Mouse (Mus musculus) granulocyte monocyte progenitor cell, adult 5-6 weeks (primary cell): Measurements from ENCODE around the gene Eps15l1. TPM values are rescaled to one million over a fixed set of nuclear protein-coding genes. Genes with fewer than 3 reads are reported as not detected.
A peak's percentile ranks its signal among the peaks of the same experiment; 100 is the strongest.

ENCODE experiments used
- ATAC-seq: replicated peaks from 2 replicates; pipeline ENCODE4 v1.8.0; 2016; ENCODE audit warnings: mild to moderate bottlenecking, moderate TSS enrichment, inconsistent platforms; ENCODE audit not compliant: poor library complexity, severe bottlenecking
- total RNA-seq, 2 experiments: library from RNA; stranded (forward) in 1 of 2; stranded (reverse) in 1 of 2; fragments of 200-712, 200-1000 nt in 1 of 2; fragments of >200 nt in 1 of 2; fragmentation: Nextera tagmentation in 1 of 2; gene quantifications; 2 replicates each; pipeline ENCODE4 v1.2.3; 2014 to 2017

Gene Eps15l1
- total RNA-seq, 2 experiments from 2014 or later: 38.6 to 58.3 TPM

- ATAC-seq: no peak
These were observed 68.1 kb downstream of the Eps15l1 start for GRCm38 (mm10) chr8:72352951-72353699.

DNA sequence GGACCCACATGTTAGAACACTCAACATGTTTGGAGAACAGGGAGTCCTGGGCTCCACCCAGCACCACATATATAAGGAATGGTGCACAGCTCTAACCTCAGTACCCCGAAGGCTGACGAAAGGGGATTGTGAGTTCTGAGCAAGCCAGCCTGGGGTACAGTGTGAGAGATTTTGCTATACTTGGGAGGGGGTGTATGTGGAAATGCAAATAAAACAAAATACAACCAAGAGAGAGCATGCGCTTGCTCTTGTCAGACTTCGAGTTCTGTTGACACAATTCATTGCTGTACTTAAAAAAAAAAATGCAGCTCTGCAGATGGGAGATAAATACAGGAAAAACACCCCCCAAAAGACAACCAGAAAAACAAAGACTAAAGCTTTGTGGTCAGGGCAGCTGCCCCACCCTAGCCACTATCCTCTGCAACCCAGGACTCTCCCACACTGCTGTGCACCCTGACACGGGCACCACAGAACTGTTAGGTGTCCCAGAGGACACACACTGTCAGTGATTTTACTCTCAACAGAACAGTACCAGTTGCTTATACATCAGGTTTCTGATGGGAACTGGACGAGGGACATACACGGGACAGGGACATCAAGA, 69.8 kb downstream of the Eps15l1 start:
- no peak for ATAC-seq

- ATAC-seq: peak; percentile 75
These were observed 70.5 kb downstream of the Eps15l1 start for GRCm38 (mm10) chr8:72350727-72351126.

DNA sequence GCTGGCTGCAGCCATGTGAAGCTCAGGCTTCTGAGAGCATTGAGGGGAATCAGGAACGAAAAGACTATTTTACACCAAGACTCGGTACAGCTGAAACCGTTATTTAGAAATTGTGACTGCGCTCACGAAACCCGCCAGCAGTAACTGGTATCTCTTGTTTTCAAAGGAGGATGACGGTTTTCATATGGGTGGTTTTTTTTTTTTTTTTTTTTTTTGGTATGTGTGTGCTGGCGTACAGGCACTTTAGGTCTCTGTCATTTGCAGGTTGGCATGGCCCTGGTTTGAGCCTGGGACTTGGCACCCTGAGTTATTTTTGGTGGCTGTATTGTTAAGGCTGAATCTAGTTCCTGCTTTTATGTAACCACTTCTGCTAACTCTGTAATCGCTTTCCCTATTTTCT, 71.4 kb downstream of the Eps15l1 start:
- peak; percentile 46 for ATAC-seq

DNA sequence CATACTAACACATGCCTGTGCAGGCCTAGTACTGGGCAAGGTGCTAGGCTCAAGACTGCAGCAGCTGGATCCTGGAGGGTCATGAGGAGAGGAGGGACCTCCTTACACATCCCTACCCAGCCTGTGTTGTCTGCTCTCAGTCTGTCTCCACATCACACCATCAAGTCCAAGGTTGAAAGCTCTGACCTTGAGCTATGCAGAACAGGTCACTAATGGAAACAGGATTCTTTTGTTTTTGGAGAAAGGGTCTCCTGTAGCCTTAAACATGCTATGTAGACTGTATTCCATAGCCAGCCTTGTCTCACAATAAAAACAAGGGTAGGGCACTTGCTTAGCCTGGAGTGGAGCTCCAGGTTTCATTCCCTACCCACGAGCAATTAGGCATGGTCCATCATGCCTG, 72.3 kb downstream of the Eps15l1 start:
- ATAC-seq: no peak

- peak; percentile 45 for ATAC-seq
These were observed 73.1 kb downstream of the Eps15l1 start for GRCm38 (mm10) chr8:72348114-72348513.

GRCm38 (mm10) chr8:72347553-72347952, 73.7 kb downstream of the Eps15l1 start:
- ATAC-seq: peak; percentile 46

DNA sequence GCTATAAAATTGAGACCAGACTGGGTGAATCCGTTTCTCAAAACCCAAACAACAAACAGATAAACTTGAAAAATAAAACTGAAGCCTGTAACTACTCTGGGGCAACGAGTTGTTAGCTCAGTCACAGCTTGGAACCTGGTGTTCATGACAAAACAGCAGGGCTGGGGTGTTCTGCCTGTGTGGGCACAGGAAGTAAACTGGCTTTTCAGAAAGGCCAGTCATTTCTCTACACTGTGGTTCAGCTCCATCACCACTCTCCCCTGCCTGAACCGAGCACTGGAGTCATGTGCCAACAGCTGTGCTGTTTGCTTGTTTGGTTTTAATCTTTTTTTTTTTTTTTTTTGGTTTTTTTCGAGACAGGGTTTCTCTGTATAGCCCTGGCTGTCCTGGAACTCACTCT, 77.5 kb downstream of the Eps15l1 start:
- no peak for ATAC-seq

GRCm38 (mm10) chr8:72342556-72343300, 78.5 kb downstream of the Eps15l1 start:
- ATAC-seq: no peak

- no peak for ATAC-seq
These were observed 84.2 kb downstream of the Eps15l1 start for GRCm38 (mm10) chr8:72337034-72337433.

GRCm38 (mm10) chr8:72336273-72336672, 85.0 kb downstream of the Eps15l1 start:
- no peak for ATAC-seq

GRCm38 (mm10) chr8:72334144-72334641, 87.1 kb downstream of the Eps15l1 start:
- ATAC-seq: no peak

DNA sequence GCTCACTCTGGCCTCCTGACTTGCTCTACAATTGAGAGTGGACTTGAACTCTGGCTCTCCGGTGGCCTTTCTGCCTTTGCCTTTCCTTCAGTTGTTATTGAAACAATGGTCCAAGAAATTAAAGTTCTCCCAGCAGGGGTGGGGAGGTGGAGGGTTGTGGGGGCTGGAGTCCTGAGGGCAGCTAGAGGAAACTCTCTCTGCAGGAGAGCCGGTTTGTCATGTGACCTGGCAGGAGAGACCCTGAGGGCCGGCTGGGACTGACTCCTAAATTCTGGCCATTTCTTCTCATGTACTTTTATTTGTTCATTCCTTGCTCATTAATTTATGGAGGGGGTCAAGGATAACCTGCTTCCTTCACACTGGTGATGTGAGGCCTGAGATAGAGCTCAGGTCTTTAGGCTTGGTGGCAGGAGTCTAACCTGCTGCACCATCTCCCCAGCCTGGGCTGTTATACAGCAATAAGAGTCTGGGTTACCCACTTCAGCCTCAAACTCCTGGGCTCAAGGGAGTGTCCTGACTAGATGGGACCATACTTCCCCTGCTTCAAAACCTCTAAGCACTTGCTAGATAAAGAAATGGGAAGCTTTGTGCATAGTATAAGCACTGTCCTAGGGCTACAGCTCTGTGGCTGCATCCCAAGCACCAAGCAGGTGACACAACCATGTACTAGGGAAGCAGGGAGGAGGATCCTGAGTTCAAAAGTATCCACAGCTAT, 87.7 kb downstream of the Eps15l1 start:
- ATAC-seq: no peak

DNA sequence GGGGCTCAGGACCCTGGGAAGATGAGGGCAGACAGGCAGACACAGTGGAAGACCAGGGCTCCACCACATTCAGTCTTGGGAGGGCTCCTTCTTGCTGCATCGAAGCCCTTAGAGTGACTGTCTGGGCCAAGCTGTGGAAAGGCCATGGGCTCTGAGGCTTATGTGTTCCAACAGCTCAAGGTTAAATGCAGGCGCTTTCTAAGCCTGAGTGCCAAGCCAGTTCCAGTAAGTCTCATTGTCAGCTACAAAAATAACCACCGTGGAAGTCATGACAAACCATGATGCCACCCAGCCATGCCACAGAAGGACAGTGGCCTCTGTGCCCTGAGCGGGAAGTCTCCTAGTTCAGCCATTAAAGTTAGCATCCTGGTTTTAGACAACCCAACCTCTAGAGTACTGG, 89.6 kb downstream of the Eps15l1 start:
- ATAC-seq: no peak

- peak; percentile 72 for ATAC-seq
These were observed 90.3 kb downstream of the Eps15l1 start for GRCm38 (mm10) chr8:72330806-72331516.

DNA sequence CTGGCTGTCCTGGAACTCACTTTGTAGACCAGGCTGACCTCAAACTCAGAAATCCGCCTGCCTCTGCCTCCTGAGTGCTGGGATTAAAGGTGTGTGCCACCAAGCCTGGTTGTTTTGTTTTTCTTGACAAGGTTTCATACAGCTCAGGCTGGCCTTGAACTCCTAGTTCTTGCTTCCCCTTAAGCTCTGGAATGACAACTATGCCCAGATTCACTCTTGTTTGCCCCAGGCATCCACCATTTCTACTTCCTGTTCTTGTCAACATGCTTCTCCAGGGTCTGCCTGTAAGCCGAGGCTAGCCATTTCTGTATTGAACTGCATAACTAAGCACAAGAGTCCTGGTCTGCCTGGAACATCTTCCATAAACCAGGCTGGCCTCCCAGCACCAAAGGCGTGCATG, 92.1 kb downstream of the Eps15l1 start:
- no peak for ATAC-seq

DNA sequence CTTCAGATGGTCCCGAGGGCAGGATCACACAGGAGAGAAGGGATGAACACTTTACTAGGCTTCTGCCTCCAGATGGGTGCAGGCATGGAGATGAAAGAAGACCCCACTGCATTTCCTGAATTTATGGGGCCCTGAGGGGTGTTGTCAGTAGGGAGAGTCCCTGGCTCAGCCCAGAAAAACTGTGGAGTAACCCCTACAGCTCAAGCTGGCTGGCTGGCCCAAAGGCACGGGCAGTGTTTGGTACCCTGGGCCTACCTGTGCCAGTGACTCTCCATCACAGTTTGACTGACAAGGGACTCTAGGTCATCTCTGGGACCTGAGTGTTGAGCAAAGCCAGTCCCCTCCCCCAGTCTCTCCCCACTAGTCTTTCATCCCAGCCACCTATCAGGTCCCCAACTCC, 96.6 kb downstream of the Eps15l1 start:
- no peak for ATAC-seq

GRCm38 (mm10) chr8:72324036-72324706, 97.1 kb downstream of the Eps15l1 start:
- ATAC-seq: no peak

GRCm38 (mm10) chr8:72323131-72323725, 98.0 kb downstream of the Eps15l1 start:
- no peak for ATAC-seq
